Mouse (Mus musculus): ENCODE data around the gene Phf1. TPM values are rescaled to one million over a fixed set of nuclear protein-coding genes. Genes with fewer than 3 reads are reported as not detected.
A peak's percentile ranks its signal among the peaks of the same experiment; 100 is the strongest.

The Phf1 gene
- polyA plus RNA-seq, 1 experiment = 5.0 TPM

DNA sequence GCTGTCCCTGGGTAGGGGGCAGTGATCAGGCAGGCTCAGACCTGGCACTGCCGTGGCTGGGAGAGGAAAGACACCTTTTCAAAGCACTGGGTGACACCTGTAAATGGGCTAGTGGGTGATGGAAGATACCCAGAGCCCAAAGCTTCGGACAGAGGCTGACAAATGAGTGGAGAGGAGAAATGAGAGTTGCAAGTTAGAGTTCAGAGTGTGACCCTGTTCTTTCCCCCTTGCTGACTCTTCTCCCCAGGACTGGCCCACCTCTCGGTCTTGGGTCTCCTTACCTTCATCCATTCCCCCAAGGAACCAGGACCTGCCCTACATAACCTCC is 7.1 kb downstream of the Phf1 start:
- Histone ChIP-seq H3K4me3 (replicated peaks) (peak overlapping the region; percentile 86), H3K36me3 (ENCODE audit: control insufficient read depth) (peaks cover 30% of the 10 kb centered on the region), H3K9me3 (ENCODE audit: control insufficient read depth, low read length) (no peaks in the 10 kb centered on the region), H3K27me3 (ENCODE audit: control insufficient read depth) (no peaks in the 10 kb centered on the region), H3K4me1 (ENCODE audit: control insufficient read depth) (peaks cover 51% of the 10 kb centered on the region)
- no peak for TF ChIP-seq GATA1 (IDR thresholded peaks at IDR 0.05; ENCODE audit: low read length)
- TF ChIP-seq TAL1 (IDR thresholded peaks at IDR 0.05; ENCODE audit: low read length) = no peak

DNA sequence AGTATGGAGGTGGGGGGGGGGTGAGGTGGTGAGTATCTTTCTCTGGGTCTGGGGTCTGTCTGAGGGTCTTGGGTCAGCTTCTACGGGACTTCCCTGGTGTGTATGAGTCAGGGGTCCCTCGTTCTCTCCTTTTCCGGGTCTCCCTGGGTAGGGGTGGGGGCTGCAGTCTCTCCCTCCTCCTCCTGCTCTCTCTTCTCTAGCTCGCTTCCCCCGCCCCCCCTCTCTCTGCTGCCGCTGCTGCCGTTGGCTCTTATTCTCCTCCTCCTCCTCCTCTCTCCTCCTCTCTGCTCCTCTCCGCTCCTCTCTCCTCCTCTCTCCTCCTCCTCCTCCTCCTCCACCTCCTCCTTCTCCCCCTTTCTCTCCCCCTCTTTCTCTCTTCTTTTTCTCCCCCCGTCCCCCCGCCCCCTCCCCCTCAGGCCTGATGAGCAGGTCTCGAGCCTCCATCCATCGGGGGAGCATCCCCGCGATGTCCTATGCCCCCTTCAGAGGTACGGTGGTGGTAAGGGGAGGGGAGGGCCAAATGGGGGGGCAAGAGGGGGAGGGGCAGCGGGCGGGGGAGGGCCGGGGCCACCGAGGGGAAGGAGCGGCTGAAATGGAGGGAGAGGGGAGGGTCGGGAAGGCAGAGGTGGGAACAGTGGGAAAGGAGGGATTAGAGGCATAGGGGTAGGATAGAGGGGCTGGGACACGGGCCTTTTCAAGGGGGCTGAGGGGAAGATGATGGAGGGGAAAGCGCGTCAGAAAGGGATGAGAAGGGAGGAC is 8.4 kb downstream of the Phf1 start, which contains the start of gene Syngap1:
TSS of gene Syngap1 (plus strand) at position 223 of the 759 bp plus-strand sequence.
- no peak for TF ChIP-seq TAL1 (IDR thresholded peaks at IDR 0.05; ENCODE audit: low read length)
- Histone ChIP-seq H3K36me3 (ENCODE audit: control insufficient read depth) (peaks cover 17% of the 10 kb centered on the region), H3K9me3 (ENCODE audit: control insufficient read depth, low read length) (no peaks in the 10 kb centered on the region), H3K27me3 (ENCODE audit: control insufficient read depth) (peaks cover 6% of the 10 kb centered on the region; the same call in 1 of the 2 replicates), H3K4me1 (ENCODE audit: control insufficient read depth) (peaks cover 58% of the 10 kb centered on the region), H3K4me3 (replicated peaks) (peak within 1 kb of the TSS; percentile 86)

DNA sequence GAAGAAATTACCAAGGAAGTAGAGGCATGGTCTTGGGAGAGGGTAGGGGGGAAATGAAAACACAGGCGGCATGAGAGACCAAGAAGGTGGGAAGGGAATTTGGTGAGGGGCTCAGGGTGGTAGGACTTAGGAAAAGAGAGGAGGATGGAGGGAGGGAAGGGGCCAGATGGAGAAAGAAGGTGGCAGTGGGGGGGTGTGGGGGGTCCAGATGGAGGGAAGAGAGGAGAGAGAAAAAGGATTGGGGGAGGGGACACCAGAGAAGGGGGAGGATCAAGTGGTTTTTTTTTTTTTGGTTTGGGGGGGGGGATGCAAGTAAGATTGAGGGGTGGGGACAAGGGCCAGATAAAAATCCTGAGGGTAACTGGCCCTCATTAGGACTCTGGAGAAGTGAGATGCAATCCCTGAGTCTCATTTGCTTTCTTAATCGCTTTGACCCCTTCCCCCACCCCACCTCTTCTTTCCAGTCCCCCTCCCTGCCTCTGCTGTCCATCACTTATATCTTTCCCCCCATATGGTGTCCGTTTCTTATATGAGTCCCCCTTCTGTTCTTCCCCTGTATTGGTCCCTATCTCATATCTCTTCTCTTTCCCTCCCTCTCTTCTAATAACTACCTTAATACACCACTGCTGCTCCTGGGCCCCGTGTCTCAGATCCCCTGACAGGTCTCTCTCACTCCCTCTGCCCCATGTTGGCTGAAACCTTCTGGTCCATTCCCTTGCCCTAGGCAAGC is 9.2 kb downstream of the Phf1 start:
- H3K9me3 ChIP-seq (ENCODE audit: control insufficient read depth, low read length) = no peaks in the 10 kb centered on the region
- peaks cover 12% of the 10 kb centered on the region for H3K27me3 ChIP-seq (ENCODE audit: control insufficient read depth)
- peaks cover 9% of the 10 kb centered on the region for H3K36me3 ChIP-seq (ENCODE audit: control insufficient read depth)
- peak overlapping the region; percentile 52 for H3K4me3 ChIP-seq (replicated peaks)
- H3K4me1 ChIP-seq (ENCODE audit: control insufficient read depth) = peaks cover 64% of the 10 kb centered on the region
- no peak for TF ChIP-seq GATA1 (IDR thresholded peaks at IDR 0.05; ENCODE audit: low read length)
- TF ChIP-seq TAL1 (IDR thresholded peaks at IDR 0.05; ENCODE audit: low read length) = no peak

DNA sequence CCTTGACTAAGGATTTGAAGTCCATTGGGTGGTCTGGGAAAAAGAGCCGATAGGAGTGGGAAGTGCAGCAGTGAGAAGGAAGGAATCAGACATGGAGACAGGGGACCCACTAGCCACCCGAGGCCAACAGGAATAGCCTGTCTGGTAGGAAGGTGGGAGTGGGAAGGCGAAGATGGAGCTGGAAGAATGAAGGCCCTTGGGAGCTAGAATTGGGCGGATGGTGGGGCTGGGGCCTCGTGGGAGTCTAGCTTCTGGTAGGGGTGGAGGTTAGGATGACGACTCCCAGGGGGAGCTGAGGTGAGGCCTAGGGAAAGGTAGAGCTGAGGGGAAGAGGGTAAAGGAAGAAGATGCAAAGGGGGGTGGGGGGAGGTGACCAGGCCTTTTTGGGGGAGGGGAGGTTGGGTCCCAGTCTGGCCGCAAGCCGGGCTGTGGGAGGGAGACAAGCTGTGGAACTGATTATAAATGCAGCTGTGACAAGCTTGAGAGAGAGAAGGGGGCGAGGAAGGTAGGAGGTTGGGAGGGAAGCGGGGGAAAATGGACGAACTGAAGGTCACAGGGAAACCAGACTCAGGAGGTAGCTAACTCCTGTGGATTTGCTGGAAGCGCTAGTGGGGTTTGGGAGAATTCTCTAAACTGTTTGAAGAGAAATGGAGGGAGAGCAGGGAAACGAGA is 13.1 kb downstream of the Phf1 start:
- TF ChIP-seq GATA1 (IDR thresholded peaks at IDR 0.05; ENCODE audit: low read length) (no peak), TAL1 (IDR thresholded peaks at IDR 0.05; ENCODE audit: low read length) (no peak)
- no peaks in the 10 kb centered on the region for H3K9me3 ChIP-seq (ENCODE audit: control insufficient read depth, low read length)
- H3K4me3 ChIP-seq (replicated peaks) = peak overlapping the region; percentile 61

DNA sequence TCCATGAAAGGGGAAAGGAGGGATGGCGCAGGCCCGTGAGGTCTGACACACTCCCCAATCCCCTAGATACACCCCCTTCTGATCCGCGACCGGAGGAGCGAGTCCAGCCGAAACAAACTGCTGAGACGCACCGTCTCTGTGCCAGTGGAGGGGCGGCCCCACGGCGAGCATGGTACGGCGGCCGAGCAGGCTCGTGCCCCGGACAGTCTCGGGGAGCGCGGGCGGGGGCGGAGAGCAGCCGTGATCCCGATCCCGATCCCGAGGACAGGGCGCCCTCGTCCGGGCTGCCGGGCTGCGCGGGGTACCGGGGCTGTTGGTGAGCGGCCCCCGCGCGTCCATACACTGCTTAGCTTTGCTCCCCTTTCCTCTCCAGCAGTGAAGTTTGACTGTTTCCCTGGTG is 13.7 kb downstream of the Phf1 start:
- Histone ChIP-seq H3K36me3 (ENCODE audit: control insufficient read depth) (no peaks in the 10 kb centered on the region), H3K4me1 (ENCODE audit: control insufficient read depth) (peaks cover 65% of the 10 kb centered on the region), H3K4me3 (replicated peaks) (peak overlapping the region; percentile 61), H3K9me3 (ENCODE audit: control insufficient read depth, low read length) (no peaks in the 10 kb centered on the region), H3K27me3 (ENCODE audit: control insufficient read depth) (peaks cover 39% of the 10 kb centered on the region)
- TF ChIP-seq TAL1 (IDR thresholded peaks at IDR 0.05; ENCODE audit: low read length) (no peak), GATA1 (IDR thresholded peaks at IDR 0.05; ENCODE audit: low read length) (no peak)

More for the DNA sequence above, 13.1 kb downstream of the Phf1 start:
- Histone ChIP-seq H3K36me3 (ENCODE audit: control insufficient read depth) (no peaks in the 10 kb centered on the region), H3K4me1 (ENCODE audit: control insufficient read depth) (peaks cover 65% of the 10 kb centered on the region), H3K27me3 (ENCODE audit: control insufficient read depth) (peaks cover 33% of the 10 kb centered on the region)

DNA sequence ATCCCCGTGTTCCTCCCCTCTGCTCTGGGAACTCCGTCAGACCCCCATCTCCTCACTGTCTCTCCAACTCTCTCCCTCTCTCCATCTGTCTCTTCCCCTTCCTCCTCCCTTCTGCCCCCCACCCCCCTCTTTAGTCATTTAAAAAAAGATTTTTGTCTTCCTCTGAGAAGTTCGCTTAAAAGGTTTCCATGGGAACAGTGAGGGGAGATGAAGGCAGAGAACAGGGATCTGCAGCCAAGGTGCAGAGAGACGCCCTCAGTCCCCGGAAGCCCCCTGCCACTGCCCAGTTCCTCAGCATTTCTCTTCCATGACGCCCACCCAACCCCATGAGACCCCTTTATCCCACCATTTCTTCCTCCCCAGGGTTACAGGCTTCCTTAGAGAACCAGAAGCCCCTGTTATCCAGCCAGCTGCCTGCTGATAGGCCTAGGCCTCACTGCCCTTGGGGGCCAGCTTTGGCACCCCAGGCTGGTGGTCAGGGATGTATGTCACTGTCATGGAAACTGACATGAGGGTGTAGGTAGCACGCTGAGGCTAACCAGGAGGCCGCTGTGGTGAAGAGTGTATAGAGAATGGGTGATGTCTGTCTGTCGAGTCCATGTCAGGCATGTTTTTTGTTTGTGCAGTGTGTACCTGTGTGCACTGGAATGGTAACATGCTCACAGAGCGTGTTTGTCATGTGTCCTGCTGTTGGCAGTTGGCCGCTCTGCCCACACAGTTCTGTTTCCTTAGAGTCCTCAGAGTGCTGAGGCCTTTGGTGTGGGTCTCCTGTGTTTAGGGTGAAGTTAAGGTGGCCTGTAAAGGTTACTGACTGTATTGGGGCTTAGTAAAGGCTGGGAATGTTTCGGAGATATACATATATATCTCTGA is 14.6 kb downstream of the Phf1 start:
- Histone ChIP-seq H3K9me3 (ENCODE audit: control insufficient read depth, low read length) (no peaks in the 10 kb centered on the region), H3K4me1 (ENCODE audit: control insufficient read depth) (peaks cover 65% of the 10 kb centered on the region), H3K27me3 (ENCODE audit: control insufficient read depth) (peaks cover 48% of the 10 kb centered on the region), H3K36me3 (ENCODE audit: control insufficient read depth) (no peaks in the 10 kb centered on the region), H3K4me3 (replicated peaks) (no peak overlapping the region)
- TF ChIP-seq GATA1 (IDR thresholded peaks at IDR 0.05; ENCODE audit: low read length) = no peak
- TF ChIP-seq TAL1 (IDR thresholded peaks at IDR 0.05; ENCODE audit: low read length) = no peak

DNA sequence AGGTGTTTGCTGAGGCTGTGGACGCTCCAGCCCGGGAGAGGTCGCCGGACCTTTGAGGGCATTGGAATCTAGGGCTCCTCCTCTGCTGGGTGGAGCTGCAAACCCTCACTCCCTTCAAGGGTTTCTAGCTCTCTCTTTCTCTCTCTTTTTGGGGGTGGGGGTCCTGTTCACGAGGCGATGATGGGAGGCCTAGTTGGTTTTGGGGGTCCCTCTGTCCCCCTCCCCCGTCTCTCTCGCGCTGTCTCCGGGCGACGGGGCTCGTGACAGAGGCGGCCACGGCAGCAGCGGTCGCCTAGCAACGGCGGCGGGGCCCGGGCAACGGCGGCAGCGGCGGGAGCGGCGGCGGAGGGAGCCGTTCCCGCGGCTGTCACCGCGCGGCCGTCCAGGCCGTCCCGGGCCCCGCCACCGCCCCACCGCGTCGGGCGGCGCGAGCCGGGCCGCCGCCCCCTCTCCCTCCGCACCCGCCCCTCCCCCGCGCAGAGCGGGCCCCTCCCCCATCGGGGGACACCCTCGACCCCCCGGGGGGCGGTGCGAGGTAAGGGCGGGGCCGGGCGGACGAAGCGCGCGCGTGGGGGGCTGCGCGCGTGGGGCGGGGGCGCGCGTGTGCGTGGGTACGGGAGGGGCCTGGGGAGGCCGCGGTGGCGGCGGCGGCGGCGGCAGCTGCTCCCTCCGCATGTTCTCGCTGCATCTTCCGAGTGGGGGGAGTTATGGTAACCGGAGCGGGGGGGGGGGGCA is 15.6 kb downstream of the Phf1 start:
- Histone ChIP-seq H3K4me1 (ENCODE audit: control insufficient read depth) (peaks cover 75% of the 10 kb centered on the region), H3K36me3 (ENCODE audit: control insufficient read depth) (no peaks in the 10 kb centered on the region; the same call in 1 of the 2 replicates), H3K4me3 (replicated peaks) (peak overlapping the region; percentile 67), H3K27me3 (ENCODE audit: control insufficient read depth) (peaks cover 58% of the 10 kb centered on the region), H3K9me3 (ENCODE audit: control insufficient read depth, low read length) (no peaks in the 10 kb centered on the region)
- TF ChIP-seq TAL1 (IDR thresholded peaks at IDR 0.05; ENCODE audit: low read length) = no peak
- no peak for TF ChIP-seq GATA1 (IDR thresholded peaks at IDR 0.05; ENCODE audit: low read length)

DNA sequence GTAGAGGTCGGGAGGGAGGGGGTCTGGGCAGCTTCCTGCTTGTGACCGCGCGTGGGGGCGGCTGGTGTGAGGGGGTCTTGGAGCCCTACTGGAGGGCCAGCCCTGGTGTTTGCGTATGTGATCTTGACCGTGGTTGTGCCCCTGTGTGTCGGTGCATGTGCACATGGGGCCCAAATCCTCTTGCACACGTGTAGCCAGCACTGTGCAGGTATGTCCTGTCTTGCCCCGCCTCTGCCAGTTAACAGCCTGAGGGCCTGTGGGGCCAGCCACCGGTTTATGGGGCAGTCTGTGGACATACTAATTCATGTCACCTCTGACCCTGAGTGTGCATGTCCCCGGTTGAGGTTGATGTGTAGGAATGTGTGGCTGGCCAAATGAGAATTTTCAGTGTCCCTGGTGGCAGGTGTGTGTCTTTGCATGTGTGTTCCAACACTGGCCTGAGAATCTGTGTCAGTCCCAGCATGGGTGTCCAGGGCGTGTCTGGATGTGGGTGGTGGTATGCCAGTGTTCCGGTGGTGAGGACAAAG is 16.3 kb downstream of the Phf1 start:
- H3K4me3 ChIP-seq (replicated peaks) = peak overlapping the region; percentile 67
- H3K9me3 ChIP-seq (ENCODE audit: control insufficient read depth, low read length) = no peaks in the 10 kb centered on the region
- H3K36me3 ChIP-seq (ENCODE audit: control insufficient read depth) = no peaks in the 10 kb centered on the region; the same call in 1 of the 2 replicates
- no peak for TF ChIP-seq GATA1 (IDR thresholded peaks at IDR 0.05; ENCODE audit: low read length)
- no peak for TF ChIP-seq TAL1 (IDR thresholded peaks at IDR 0.05; ENCODE audit: low read length)
- peaks cover 62% of the 10 kb centered on the region for H3K27me3 ChIP-seq (ENCODE audit: control insufficient read depth)
- H3K4me1 ChIP-seq (ENCODE audit: control insufficient read depth) = peaks cover 80% of the 10 kb centered on the region
